Mouse (Mus musculus) intestine, embryonic 14.5 days (tissue): ENCODE results near the gene Abhd17a. TPM values are rescaled to one million over a fixed set of nuclear protein-coding genes. Genes with fewer than 3 reads are reported as not detected.

ENCODE experiments used
- ATAC-seq: fragments of 200-750 bp; cut with Nextera tagmentation; replicated peaks from 2 replicates; pipeline ENCODE4 v1.8.0; 2017; ENCODE audit warnings: low read depth, moderate number of reproducible peaks, moderate TSS enrichment, moderate library complexity; ENCODE audit not compliant: low FRiP score, low TSS enrichment
- DNase-seq: peaks from one replicate; pipeline ENCODE4 v3.0.0-alpha.2; 2018; ENCODE audit warnings: low spot score
- H3K27ac ChIP-seq: fragments of 300-500 bp; sonication (generic); 2 replicates; pipeline ENCODE4 v1.5.1; 2014; ENCODE audit warnings: low read depth, mild to moderate bottlenecking, control low read depth
- H3K27me3 ChIP-seq: fragments of 300-500 bp; sonication (generic); replicated peaks from 2 replicates; pipeline ENCODE4 v1.6.1; 2014; ENCODE audit warnings: low read length, control low read depth; ENCODE audit not compliant: control insufficient read depth, insufficient read depth
- H3K36me3 ChIP-seq: fragments of 300-500 bp; sonication (generic); 2 replicates; pipeline ENCODE4 v1.6.1; 2014; ENCODE audit warnings: low read length, control low read depth; ENCODE audit not compliant: control insufficient read depth, insufficient read depth
- H3K4me1 ChIP-seq: fragments of 300-500 bp; sonication (generic); replicated peaks from 2 replicates; pipeline ENCODE4 v1.6.1; 2014; ENCODE audit warnings: low read length, control low read depth, mixed read lengths; ENCODE audit not compliant: control insufficient read depth, insufficient read depth
- H3K4me2 ChIP-seq: fragments of 300-500 bp; sonication (generic); 2 replicates; pipeline ENCODE4 v1.6.1; 2014; ENCODE audit warnings: low read length
- H3K4me3 ChIP-seq: fragments of 300-500 bp; sonication (generic); 2 replicates; pipeline ENCODE4 v1.5.1; 2014; ENCODE audit warnings: low read depth, low read length, control low read depth, mixed read lengths
- H3K9ac ChIP-seq: fragments of 300-500 bp; sonication (generic); 2 replicates; pipeline ENCODE4 v1.6.1; 2014; ENCODE audit warnings: mild to moderate bottlenecking, low read length
- H3K9me3 ChIP-seq: fragments of 300-500 bp; sonication (generic); 2 replicates; pipeline ENCODE4 v1.6.1; 2016; ENCODE audit warnings: low read length, control low read depth; ENCODE audit not compliant: control insufficient read depth
- WGBS: fragments of 180-500 bp; shearing (Covaris S2); extraction: QIAGEN DNeasy Blood & Tissue Kit; methylation state at CpG from one replicate; pipeline ENCODE4 v1.1.7; 2014; 5-methylcytosine and 5-hydroxymethylcytosine counted together
- microRNA-seq: library from miRNA; unstranded; fragments of <30 nt; microRNA quantifications from one replicate; pipeline ENCODE4, GENCODE M21; 2016
- polyA plus RNA-seq: library from polyadenylated mRNA; unstranded; fragments of >200 nt; fragmentation: Nextera tagmentation; extraction: Ambion mirVana; gene quantifications from 2 replicates; pipeline ENCODE4 v1.2.1, GENCODE M21; 2014

The Abhd17a gene
- polyA plus RNA-seq, 1 experiment from 2014 or later, result 114 TPM

- no peak overlapping the region for H3K4me2 ChIP-seq
- H3K27me3 ChIP-seq, result peaks cover 29% of the 10 kb centered on the region
- no peak overlapping the region for H3K4me3 ChIP-seq
- no peaks in the 10 kb centered on the region for H3K9me3 ChIP-seq
- DNase-seq (no peak), ATAC-seq (no peak)
- 0 out of 2 replicates have a peak, but pooled peaks cover 4% of the 10 kb centered on the region for H3K4me1 ChIP-seq
- 59% methylated on average over 5 of the region's 5 CpGs for WGBS
- peaks cover 18% of the 10 kb centered on the region for H3K36me3 ChIP-seq
- H3K27ac ChIP-seq, result no peak overlapping the region
- no peak overlapping the region for H3K9ac ChIP-seq
These were observed 52.0 kb downstream of the Abhd17a start for GRCm38 (mm10) chr10:80538180-80538579.

- no peaks in the 10 kb centered on the region for H3K36me3 ChIP-seq
- H3K4me2 ChIP-seq, result no peak overlapping the region; the same call in 1 of the 2 replicates
- H3K9me3 ChIP-seq, result no peaks in the 10 kb centered on the region
- H3K27me3 ChIP-seq, result peaks cover 29% of the 10 kb centered on the region
- DNase-seq (no peak), ATAC-seq (no peak)
- H3K4me1 ChIP-seq, result 0 out of 2 replicates have a peak, but pooled peaks cover 4% of the 10 kb centered on the region
- no peak overlapping the region for H3K9ac ChIP-seq
- H3K4me3 ChIP-seq, result no peak overlapping the region
- H3K27ac ChIP-seq, result no peak overlapping the region
- WGBS, result 10% methylated on average over 13 of the region's 13 CpGs
These were observed 54.4 kb downstream of the Abhd17a start for GRCm38 (mm10) chr10:80535711-80536110.

GRCm38 (mm10) chr10:80535071-80535470 lies 55.1 kb downstream of the Abhd17a start:
- Histone ChIP-seq H3K4me2 (no peak overlapping the region; the same call in 1 of the 2 replicates), H3K27ac (no peak overlapping the region), H3K9me3 (no peaks in the 10 kb centered on the region), H3K4me3 (no peak overlapping the region), H3K36me3 (no peaks in the 10 kb centered on the region), H3K9ac (no peak overlapping the region), H3K4me1 (0 out of 2 replicates have a peak, but pooled peaks cover 4% of the 10 kb centered on the region), H3K27me3 (peaks cover 29% of the 10 kb centered on the region)
- DNase-seq, result no peak
- ATAC-seq, result no peak
- WGBS, result 8% methylated on average over 14 of the region's 14 CpGs

GRCm38 (mm10) chr10:80533704-80534103 lies 56.4 kb downstream of the Abhd17a start:
- Histone ChIP-seq H3K27me3 (peaks cover 29% of the 10 kb centered on the region), H3K4me1 (0 out of 2 replicates have a peak, but pooled peaks cover 4% of the 10 kb centered on the region), H3K9me3 (no peaks in the 10 kb centered on the region), H3K27ac (no peak overlapping the region), H3K9ac (no peak overlapping the region), H3K4me3 (no peak overlapping the region), H3K4me2 (no peak overlapping the region), H3K36me3 (no peaks in the 10 kb centered on the region)
- 13% methylated on average over 7 of the region's 7 CpGs for WGBS
- ATAC-seq (no peak), DNase-seq (no peak)

Small RNA genes within 50 kb of the gene (microRNA-seq; reads per million reads assigned to microRNA genes)
- not detected for gene Mir6912

Other genes with a start within 250 kb of the Abhd17a start
- gene Adamtsl5, start 241.9 kb downstream of the Abhd17a start, polyA plus RNA-seq, result 8.1 and 8.7 TPM in 2 replicates
- 0.22 and 0.32 TPM in 2 replicates for gene Plk5, start 233.9 kb downstream of the Abhd17a start, polyA plus RNA-seq
- 5.3 and 6.7 TPM in 2 replicates for gene Mex3d, start 202.7 kb downstream of the Abhd17a start, polyA plus RNA-seq
- 203 and 206 TPM in 2 replicates for gene Mbd3, start 190.8 kb downstream of the Abhd17a start, polyA plus RNA-seq
- gene Uqcr11, start 183.5 kb downstream of the Abhd17a start, polyA plus RNA-seq, result 941 and 1,108 TPM in 2 replicates
- 106 and 114 TPM in 2 replicates for gene Tcf3, start 156.7 kb downstream of the Abhd17a start, polyA plus RNA-seq
- gene Onecut3, start 95.5 kb downstream of the Abhd17a start, polyA plus RNA-seq, result 0.04 and 0.09 TPM in 2 replicates
- 0.18 and 0.32 TPM in 2 replicates for gene Atp8b3, start 51.2 kb downstream of the Abhd17a start, polyA plus RNA-seq
- 28.9 and 31.5 TPM in 2 replicates for gene Rexo1, start 28.8 kb downstream of the Abhd17a start, polyA plus RNA-seq
- 9.7 and 12.1 TPM in 2 replicates for gene Klf16, start 13.0 kb downstream of the Abhd17a start, polyA plus RNA-seq
- 108 and 111 TPM in 2 replicates for gene Scamp4, start 12.5 kb upstream of the Abhd17a start, polyA plus RNA-seq
- gene Adat3, start 12.5 kb upstream of the Abhd17a start, polyA plus RNA-seq, result 9.2 and 10.1 TPM in 2 replicates
- 3.0 and 3.1 TPM in 2 replicates for gene Gm49322, start 15.7 kb upstream of the Abhd17a start, polyA plus RNA-seq
- gene Csnk1g2, start 32.5 kb upstream of the Abhd17a start, polyA plus RNA-seq, result 66.5 and 116 TPM in 2 replicates
- 55.8 and 73.1 TPM in 2 replicates for gene Btbd2, start 66.7 kb upstream of the Abhd17a start, polyA plus RNA-seq
- 68.2 and 71.1 TPM in 2 replicates for gene Mknk2, start 87.8 kb upstream of the Abhd17a start, polyA plus RNA-seq
- gene Mob3a, start 111.6 kb upstream of the Abhd17a start, polyA plus RNA-seq, result 38.6 and 47.1 TPM in 2 replicates
- 15.5 and 15.9 TPM in 2 replicates for gene Izumo4, start 111.8 kb upstream of the Abhd17a start, polyA plus RNA-seq
- gene Ap3d1, start 151.9 kb upstream of the Abhd17a start, polyA plus RNA-seq, result 74.1 and 77.4 TPM in 2 replicates
- gene Dot1l, start 164.9 kb upstream of the Abhd17a start, polyA plus RNA-seq, result 21.1 and 22.7 TPM in 2 replicates
- gene Sf3a2, start 207.9 kb upstream of the Abhd17a start, polyA plus RNA-seq, result 85.4 and 89.3 TPM in 2 replicates
- 125 TPM in 2 replicates for gene Plekhj1, start 208.3 kb upstream of the Abhd17a start, polyA plus RNA-seq
- gene Amh, start 214.9 kb upstream of the Abhd17a start, polyA plus RNA-seq, result 0.11 TPM in 1 of 2 replicates, not detected in the other
- 0.83 and 0.95 TPM in 2 replicates for gene Jsrp1, start 223.2 kb upstream of the Abhd17a start, polyA plus RNA-seq
- gene Oaz1, start 236.3 kb upstream of the Abhd17a start, polyA plus RNA-seq, result 1,692 and 1,787 TPM in 2 replicates